Mouse (Mus musculus): ENCODE measurements around the gene Ctsa. TPM values are rescaled to one million over a fixed set of nuclear protein-coding genes. Genes with fewer than 3 reads are reported as not detected.
"Not testable (repeated sequence)": the region's sequence is repeated elsewhere in the genome, so short reads cannot be mapped to it uniquely, and the experiment has no call there.

Ctsa gene
- total RNA-seq, 2 experiments from 2014 or later = 90.9 to 108 TPM

GRCm38 (mm10) chr2:164832032-164832747 lies 483 bp upstream of the Ctsa start:
- intact Hi-C loops (cut with DNase I) = loop anchor here (2.0 to 10.0 kb wide), 4 partner anchors 45 to 203 kb away; partner anchors contain the start of genes Ncoa5 and Zfp335
- DNase-seq (ENCODE audit: low spot score) = no peak

- DNase-seq (ENCODE audit: low spot score) = peak; percentile 87
- intact Hi-C loops (cut with DNase I) = loop anchor here (2.0 to 10.0 kb wide), 4 partner anchors 43 to 201 kb away; partner anchors contain the start of genes Ncoa5 and Zfp335
Measured at GRCm38 (mm10) chr2:164833314-164833959, 764 bp downstream of the Ctsa start, which contains the start of gene Neurl2. TSS of gene Neurl2 (minus strand) at chr2:164833456.

- no peak for DNase-seq (ENCODE audit: low spot score)
Measured at GRCm38 (mm10) chr2:164834531-164834930, 1.9 kb downstream of the Ctsa start.

GRCm38 (mm10) chr2:164835164-164835563 lies 2.5 kb downstream of the Ctsa start:
- DNase-seq (ENCODE audit: low spot score) = no peak
- intact Hi-C loops (cut with DNase I) = loop anchor here (2.0 to 10.0 kb wide), 2 partner anchors 20 to 200 kb away; partner anchors contain the start of gene Ncoa5

More at GRCm38 (mm10) chr2:164834531-164834930, 1.9 kb downstream of the Ctsa start:
- intact Hi-C loops (cut with DNase I) = loop anchor here (2.0 to 10.0 kb wide), 3 partner anchors 20 to 200 kb away; partner anchors contain the start of gene Ncoa5

GRCm38 (mm10) chr2:164845782-164846181 lies 13.1 kb downstream of the Ctsa start:
- intact Hi-C loops (cut with DNase I) = no loop called here
- no peak for DNase-seq (ENCODE audit: low spot score)

GRCm38 (mm10) chr2:164850061-164850460 lies 17.4 kb downstream of the Ctsa start:
- DNase-seq (ENCODE audit: low spot score) = no peak
- intact Hi-C loops (cut with DNase I) = no loop called here

GRCm38 (mm10) chr2:164855572-164855971 lies 22.9 kb downstream of the Ctsa start:
- intact Hi-C loops (cut with DNase I) = loop anchor here (2.0 kb wide), 2 partner anchors 13 to 21 kb away; no protein-coding TSS in a partner anchor
- DNase-seq (ENCODE audit: low spot score) = not testable (repeated sequence)

- intact Hi-C loops (cut with DNase I) = no loop called here
- no peak for DNase-seq (ENCODE audit: low spot score)
Measured at GRCm38 (mm10) chr2:164856309-164857100, 23.8 kb downstream of the Ctsa start.

GRCm38 (mm10) chr2:164857101-164857821 lies 24.6 kb downstream of the Ctsa start, which contains the start of gene Pltp:
TSS of gene Pltp (minus strand) at chr2:164857711.
- intact Hi-C loops (cut with DNase I) = no loop called here
- DNase-seq (ENCODE audit: low spot score) = peak; percentile 54

GRCm38 (mm10) chr2:164857842-164858553 lies 25.3 kb downstream of the Ctsa start:
- no peak for DNase-seq (ENCODE audit: low spot score)
- intact Hi-C loops (cut with DNase I) = no loop called here

- intact Hi-C loops (cut with DNase I) = no loop called here
- DNase-seq (ENCODE audit: low spot score) = no peak
Measured at GRCm38 (mm10) chr2:164859155-164859554, 26.5 kb downstream of the Ctsa start.

GRCm38 (mm10) chr2:164859640-164860432 lies 27.2 kb downstream of the Ctsa start:
- intact Hi-C loops (cut with DNase I) = no loop called here
- no peak for DNase-seq (ENCODE audit: low spot score)

GRCm38 (mm10) chr2:164861094-164861493 lies 28.4 kb downstream of the Ctsa start:
- no peak for DNase-seq (ENCODE audit: low spot score)
- intact Hi-C loops (cut with DNase I) = no loop called here

GRCm38 (mm10) chr2:164862179-164862861 lies 29.6 kb downstream of the Ctsa start:
- DNase-seq (ENCODE audit: low spot score) = peak; percentile 37
- intact Hi-C loops (cut with DNase I) = loop anchor here (2.0 kb wide), 1 partner anchor 16 kb away; the partner anchor contains the start of gene Pcif1

- intact Hi-C loops (cut with DNase I) = loop anchor here (2.0 kb wide), 1 partner anchor 15 kb away; the partner anchor contains the start of gene Pcif1
- not testable (repeated sequence) for DNase-seq (ENCODE audit: low spot score)
Measured at GRCm38 (mm10) chr2:164863411-164863810, 30.7 kb downstream of the Ctsa start.

GRCm38 (mm10) chr2:164864593-164864992 lies 31.9 kb downstream of the Ctsa start:
- no peak for DNase-seq (ENCODE audit: low spot score)
- intact Hi-C loops (cut with DNase I) = no loop called here
